Mouse (Mus musculus) Muller cell, postnatal 12 days (primary cell): Measurements from ENCODE around the gene Xlr3a.
"Not testable (repeated sequence)": the region's sequence is repeated elsewhere in the genome, so short reads cannot be mapped to it uniquely, and the experiment has no call there.

Source experiments
- DNase-seq: peaks from one replicate; pipeline ENCODE4 v3.0.0-alpha.2; 2015; ENCODE audit errors: inconsistent ontology term

Gene Xlr3a

GRCm38 (mm10) chrX:73096941-73097508 lies at the start of gene Xlr3a:
Gene Xlr3a, minus strand, starts transcription at chrX:73097095.
- not testable (repeated sequence) for DNase-seq

- not testable (repeated sequence) for DNase-seq
Measured at GRCm38 (mm10) chrX:73143218-73143618, 46.3 kb upstream of the Xlr3a start.

- not testable (repeated sequence) for DNase-seq
Measured at GRCm38 (mm10) chrX:73122859-73123829, 26.2 kb upstream of the Xlr3a start.

GRCm38 (mm10) chrX:73116747-73117146 lies 19.9 kb upstream of the Xlr3a start, which contains the start of gene Gm14685:
Gene Gm14685, plus strand, starts transcription at chrX:73117047.
- not testable (repeated sequence) for DNase-seq

GRCm38 (mm10) chrX:73082267-73083055 lies 14.4 kb downstream of the Xlr3a start, which contains the start of gene Xlr4a:
Gene Xlr4a, minus strand, starts transcription at chrX:73082478.
- DNase-seq, result not testable (repeated sequence)

- not testable (repeated sequence) for DNase-seq
Measured at GRCm38 (mm10) chrX:73066765-73067312, 30.1 kb downstream of the Xlr3a start.

GRCm38 (mm10) chrX:73064415-73064793 lies 32.5 kb downstream of the Xlr3a start, which contains the start of gene Pnma3:
Gene Pnma3, plus strand, starts transcription at chrX:73064787.
- no peak for DNase-seq

- DNase-seq, result no peak
Measured at GRCm38 (mm10) chrX:73063512-73064414, 33.1 kb downstream of the Xlr3a start.

- DNase-seq, result no peak
Measured at GRCm38 (mm10) chrX:73062323-73062722, 34.6 kb downstream of the Xlr3a start.

- DNase-seq, result no peak
Measured at GRCm38 (mm10) chrX:73061528-73061927, 35.4 kb downstream of the Xlr3a start.

GRCm38 (mm10) chrX:73053860-73054563 lies 42.9 kb downstream of the Xlr3a start:
- DNase-seq, result peak; percentile 80

GRCm38 (mm10) chrX:73039666-73040065 lies 57.2 kb downstream of the Xlr3a start:
- no peak for DNase-seq

GRCm38 (mm10) chrX:73038831-73039230 lies 58.1 kb downstream of the Xlr3a start:
- DNase-seq, result no peak

GRCm38 (mm10) chrX:73037003-73037402 lies 59.9 kb downstream of the Xlr3a start, which contains the start of gene Pnma5:
Gene Pnma5, minus strand, starts transcription at chrX:73037103.
- DNase-seq, result no peak
